Mouse (Mus musculus): ENCODE results near the gene Pde8b. TPM values are rescaled to one million over a fixed set of nuclear protein-coding genes. Genes with fewer than 3 reads are reported as not detected.
A peak's percentile ranks its signal among the peaks of the same experiment; 100 is the strongest.
"Not testable (repeated sequence)": the region's sequence is repeated elsewhere in the genome, so short reads cannot be mapped to it uniquely, and the experiment has no call there.

Pde8b gene
- polyA plus RNA-seq, 1 experiment from 2014 or later: 9.9 TPM

DNA sequence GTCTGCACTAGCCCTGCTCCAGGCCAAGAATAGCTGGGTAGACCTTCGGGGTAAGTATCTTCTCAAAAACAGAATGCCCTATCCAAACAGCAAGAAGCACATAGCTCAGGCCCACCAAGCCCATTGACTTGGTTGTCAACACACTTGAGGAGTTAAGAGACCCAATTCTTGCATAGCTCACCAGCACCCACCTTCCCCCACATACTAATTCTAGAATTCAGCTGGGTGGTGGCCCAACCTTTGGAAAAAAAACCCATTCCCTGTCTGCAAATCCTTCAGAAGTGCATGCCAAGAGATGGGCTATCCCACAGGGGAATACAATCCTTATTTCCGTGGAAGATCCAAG, 26.7 kb downstream of the Pde8b start:
- Histone ChIP-seq H3K27me3 (ENCODE audit: control insufficient read depth, insufficient read depth, low read length) (peaks cover 10% of the 10 kb centered on the region), H3K9me3 (ENCODE audit: control insufficient read depth, low read length) (no peaks in the 10 kb centered on the region), H3K4me3 (ENCODE audit: low read depth, low read length) (peak overlapping the region; percentile 73), H3K4me2 (ENCODE audit: low read depth, low read length) (peak overlapping the region; percentile 94), H3K27ac (ENCODE audit: low read depth, low read length) (no peak overlapping the region), H3K9ac (replicated peaks; ENCODE audit: low read depth, low read length) (no peak overlapping the region), H3K4me1 (ENCODE audit: control insufficient read depth, insufficient read depth, low read length) (0 out of 2 replicates have a peak, but pooled peaks cover 3% of the 10 kb centered on the region), H3K36me3 (ENCODE audit: control insufficient read depth, insufficient read depth, low read length) (no peaks in the 10 kb centered on the region)
- ATAC-seq (ENCODE audit: low read depth): no peak; the same call in 1 of the 2 replicates
- 42% methylated on average over 2 of the region's 2 CpGs for WGBS

DNA sequence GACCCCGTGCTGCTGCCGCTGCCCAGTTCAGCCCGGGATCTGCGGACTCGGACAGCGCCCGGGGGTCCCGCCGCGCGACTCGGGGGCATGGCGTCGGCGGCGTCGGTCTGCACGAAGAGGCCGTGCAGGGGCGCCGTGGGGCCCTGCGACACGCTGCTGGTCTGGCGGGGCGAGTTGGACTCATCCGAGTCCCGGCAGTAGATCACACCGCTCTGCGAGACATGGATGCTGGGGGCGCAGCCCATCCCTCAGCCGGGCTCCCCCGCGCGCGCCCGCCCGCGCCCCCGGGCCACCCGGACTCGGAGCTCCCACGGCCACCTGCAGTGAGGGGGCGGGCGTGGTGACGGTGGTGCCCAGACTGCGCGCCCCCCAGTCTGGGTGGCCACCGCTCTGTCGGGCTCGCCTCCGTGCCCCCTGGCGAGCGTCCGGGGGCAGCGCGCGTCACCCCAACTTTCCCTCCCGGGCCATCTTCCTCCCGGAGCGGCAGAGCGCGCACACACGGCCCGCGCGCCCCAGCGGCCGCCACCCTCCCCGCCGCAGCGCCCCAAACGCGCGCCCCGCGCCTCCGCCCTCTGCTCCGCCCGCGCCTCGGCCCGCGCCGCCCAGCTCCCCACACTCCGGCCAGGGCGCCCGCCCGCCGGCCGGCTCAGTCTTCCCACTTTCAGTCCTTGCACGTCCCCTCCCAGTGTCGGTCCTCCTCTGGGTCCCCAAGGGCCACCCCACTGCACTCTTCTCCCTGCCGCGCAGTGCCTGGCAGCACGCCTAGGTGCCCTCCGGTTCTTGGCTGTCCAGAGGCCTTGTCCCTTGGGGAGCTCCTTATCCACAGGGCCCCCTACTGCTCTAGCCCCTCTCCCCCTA, 27.3 kb downstream of the Pde8b start:
- H3K27ac ChIP-seq (ENCODE audit: low read depth, low read length): no peak overlapping the region; the same call in 1 of the 2 replicates
- peak; percentile 74 for ATAC-seq (ENCODE audit: low read depth)
- H3K27me3 ChIP-seq (ENCODE audit: control insufficient read depth, insufficient read depth, low read length): peaks cover 10% of the 10 kb centered on the region
- H3K4me3 ChIP-seq (ENCODE audit: low read depth, low read length): peak overlapping the region; percentile 73
- H3K4me1 ChIP-seq (ENCODE audit: control insufficient read depth, insufficient read depth, low read length): 0 out of 2 replicates have a peak, but pooled peaks cover 3% of the 10 kb centered on the region
- H3K4me2 ChIP-seq (ENCODE audit: low read depth, low read length): peak overlapping the region; percentile 94
- WGBS: 1% methylated on average over 66 of the region's 96 CpGs
- H3K9me3 ChIP-seq (ENCODE audit: control insufficient read depth, low read length): no peaks in the 10 kb centered on the region
- no peaks in the 10 kb centered on the region for H3K36me3 ChIP-seq (ENCODE audit: control insufficient read depth, insufficient read depth, low read length)
- peak overlapping the region; percentile 62 for H3K9ac ChIP-seq (replicated peaks; ENCODE audit: low read depth, low read length)

DNA sequence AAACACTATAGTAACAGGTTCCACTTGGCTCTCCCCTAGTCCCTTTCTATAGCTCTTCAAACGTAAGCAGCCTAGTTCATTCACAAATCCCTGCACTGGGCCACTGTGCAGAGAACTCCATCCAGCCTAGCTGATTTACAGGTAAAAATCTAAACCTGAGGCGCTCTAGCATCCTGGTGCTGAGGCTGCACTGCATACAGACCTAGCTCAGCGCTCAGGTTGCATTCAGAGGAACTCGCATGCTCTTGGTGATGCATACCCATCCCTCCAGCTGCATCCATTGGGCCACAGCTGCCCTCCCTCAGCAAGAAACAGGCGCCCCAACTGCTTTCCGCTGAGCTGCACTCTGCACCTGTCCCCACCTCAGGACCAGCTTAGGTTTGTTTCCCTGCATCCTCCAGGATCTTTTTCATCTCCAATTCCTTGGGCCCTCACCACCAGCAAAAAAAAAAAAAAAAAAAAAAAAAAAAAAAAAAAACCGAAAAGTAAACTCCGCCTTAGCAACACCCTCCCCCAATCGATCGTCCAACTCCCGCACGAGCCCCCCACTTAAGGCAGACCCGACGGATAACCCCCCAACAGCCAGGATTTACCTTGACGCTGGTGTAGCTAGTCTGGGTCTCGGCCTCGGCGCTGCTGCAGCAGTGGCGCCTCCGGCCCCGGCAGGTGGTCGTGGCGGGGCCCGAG, 28.1 kb downstream of the Pde8b start:
- H3K4me3 ChIP-seq (ENCODE audit: low read depth, low read length): peak overlapping the region; percentile 73
- H3K9ac ChIP-seq (replicated peaks; ENCODE audit: low read depth, low read length): peak overlapping the region; percentile 62
- ATAC-seq (ENCODE audit: low read depth): 0 out of 2 replicates have a peak, but pooled peaks have one; percentile 31
- H3K36me3 ChIP-seq (ENCODE audit: control insufficient read depth, insufficient read depth, low read length): no peaks in the 10 kb centered on the region
- WGBS: 2% methylated on average over 24 of the region's 24 CpGs
- H3K4me2 ChIP-seq (ENCODE audit: low read depth, low read length): peak overlapping the region; percentile 94
- 0 out of 2 replicates have a peak, but pooled peaks cover 3% of the 10 kb centered on the region for H3K4me1 ChIP-seq (ENCODE audit: control insufficient read depth, insufficient read depth, low read length)
- H3K27ac ChIP-seq (ENCODE audit: low read depth, low read length): no peak overlapping the region; the same call in 1 of the 2 replicates
- peaks cover 10% of the 10 kb centered on the region for H3K27me3 ChIP-seq (ENCODE audit: control insufficient read depth, insufficient read depth, low read length)
- no peaks in the 10 kb centered on the region for H3K9me3 ChIP-seq (ENCODE audit: control insufficient read depth, low read length)

DNA sequence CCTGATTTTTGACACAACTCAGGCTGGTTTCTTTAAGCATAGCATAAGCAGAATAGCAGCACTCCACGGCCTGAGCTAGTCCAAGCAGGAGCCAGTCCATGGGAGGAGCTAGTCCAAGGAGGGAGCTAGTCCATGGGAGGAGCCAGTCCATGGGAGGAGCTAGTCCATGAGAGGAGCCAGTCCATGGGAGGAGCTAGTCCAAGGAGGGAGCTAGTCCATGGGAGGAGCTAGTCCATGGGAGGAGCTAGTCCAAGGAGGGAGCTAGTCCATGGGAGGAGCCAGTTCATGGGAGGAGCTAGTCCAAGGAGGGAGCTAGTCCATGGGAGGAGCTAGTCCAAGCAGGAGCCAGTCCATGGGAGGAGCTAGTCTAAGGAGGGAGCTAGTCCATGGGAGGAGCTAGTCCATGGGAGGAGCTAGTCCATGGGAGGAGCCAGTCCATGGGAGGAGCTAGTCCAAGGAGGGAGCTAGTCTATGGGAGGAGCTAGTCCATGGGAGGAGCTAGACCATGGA, 34.4 kb downstream of the Pde8b start:
- not testable (repeated sequence) for H3K27me3 ChIP-seq (ENCODE audit: control insufficient read depth, insufficient read depth, low read length); H3K4me1 ChIP-seq (ENCODE audit: control insufficient read depth, insufficient read depth, low read length); ATAC-seq (ENCODE audit: low read depth); H3K9me3 ChIP-seq (ENCODE audit: control insufficient read depth, low read length); H3K36me3 ChIP-seq (ENCODE audit: control insufficient read depth, insufficient read depth, low read length); H3K9ac ChIP-seq (replicated peaks; ENCODE audit: low read depth, low read length); H3K27ac ChIP-seq (ENCODE audit: low read depth, low read length); H3K4me2 ChIP-seq (ENCODE audit: low read depth, low read length); H3K4me3 ChIP-seq (ENCODE audit: low read depth, low read length)
- 33% methylated on average over 1 of the region's 1 CpGs for WGBS

DNA sequence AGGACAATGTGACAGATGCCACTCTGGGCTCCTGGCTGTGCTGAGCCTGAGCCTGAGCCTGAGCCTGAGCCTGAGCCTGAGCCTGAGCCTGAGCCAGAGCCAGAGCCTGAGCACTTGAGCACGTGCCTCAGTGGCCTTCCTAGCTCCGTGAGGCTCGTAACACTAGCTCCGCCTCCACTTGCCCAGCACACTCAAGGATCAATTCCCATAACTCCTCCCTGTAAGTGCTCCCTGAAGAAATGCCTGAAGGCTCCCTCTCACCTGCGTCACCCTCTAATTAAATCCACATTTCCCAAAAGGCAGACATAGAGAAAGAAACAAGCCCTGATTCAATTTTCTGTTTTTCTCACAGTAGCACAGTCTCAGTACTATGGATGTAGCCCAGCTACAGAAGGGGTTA, 37.8 kb downstream of the Pde8b start:
- no peak overlapping the region for H3K9ac ChIP-seq (replicated peaks; ENCODE audit: low read depth, low read length)
- H3K27me3 ChIP-seq (ENCODE audit: control insufficient read depth, insufficient read depth, low read length): no peaks in the 10 kb centered on the region
- 51% methylated on average over 5 of the region's 5 CpGs for WGBS
- no peaks in the 10 kb centered on the region for H3K9me3 ChIP-seq (ENCODE audit: control insufficient read depth, low read length)
- no peak overlapping the region for H3K4me2 ChIP-seq (ENCODE audit: low read depth, low read length)
- no peak overlapping the region for H3K4me3 ChIP-seq (ENCODE audit: low read depth, low read length)
- no peak for ATAC-seq (ENCODE audit: low read depth)
- H3K4me1 ChIP-seq (ENCODE audit: control insufficient read depth, insufficient read depth, low read length): no peaks in the 10 kb centered on the region
- H3K36me3 ChIP-seq (ENCODE audit: control insufficient read depth, insufficient read depth, low read length): no peaks in the 10 kb centered on the region
- H3K27ac ChIP-seq (ENCODE audit: low read depth, low read length): no peak overlapping the region

DNA sequence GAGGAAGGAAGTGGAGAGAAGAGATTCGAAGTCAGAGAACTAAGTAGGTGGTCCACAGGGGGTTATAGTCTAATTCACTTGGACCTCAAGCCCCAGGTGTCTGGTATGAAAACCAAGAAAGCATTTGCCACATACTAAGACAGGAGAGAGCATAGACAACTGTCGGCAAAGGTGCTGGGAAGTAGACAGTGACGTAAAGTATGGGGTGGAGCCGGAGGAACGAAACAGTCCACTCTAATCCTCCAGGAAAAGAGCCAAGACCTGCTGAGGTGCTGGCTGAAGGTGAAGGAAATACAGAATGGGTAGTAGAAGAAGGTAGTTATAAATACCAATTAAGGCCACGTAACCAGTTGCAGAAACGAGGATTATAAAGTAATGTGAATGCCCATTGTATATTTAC, 42.8 kb downstream of the Pde8b start:
- not testable (repeated sequence) for H3K4me2 ChIP-seq (ENCODE audit: low read depth, low read length); H3K4me1 ChIP-seq (ENCODE audit: control insufficient read depth, insufficient read depth, low read length); H3K27ac ChIP-seq (ENCODE audit: low read depth, low read length); ATAC-seq (ENCODE audit: low read depth); H3K36me3 ChIP-seq (ENCODE audit: control insufficient read depth, insufficient read depth, low read length); H3K4me3 ChIP-seq (ENCODE audit: low read depth, low read length); H3K9me3 ChIP-seq (ENCODE audit: control insufficient read depth, low read length); H3K27me3 ChIP-seq (ENCODE audit: control insufficient read depth, insufficient read depth, low read length); H3K9ac ChIP-seq (replicated peaks; ENCODE audit: low read depth, low read length)
- 88% methylated on average over 7 of the region's 7 CpGs for WGBS

DNA sequence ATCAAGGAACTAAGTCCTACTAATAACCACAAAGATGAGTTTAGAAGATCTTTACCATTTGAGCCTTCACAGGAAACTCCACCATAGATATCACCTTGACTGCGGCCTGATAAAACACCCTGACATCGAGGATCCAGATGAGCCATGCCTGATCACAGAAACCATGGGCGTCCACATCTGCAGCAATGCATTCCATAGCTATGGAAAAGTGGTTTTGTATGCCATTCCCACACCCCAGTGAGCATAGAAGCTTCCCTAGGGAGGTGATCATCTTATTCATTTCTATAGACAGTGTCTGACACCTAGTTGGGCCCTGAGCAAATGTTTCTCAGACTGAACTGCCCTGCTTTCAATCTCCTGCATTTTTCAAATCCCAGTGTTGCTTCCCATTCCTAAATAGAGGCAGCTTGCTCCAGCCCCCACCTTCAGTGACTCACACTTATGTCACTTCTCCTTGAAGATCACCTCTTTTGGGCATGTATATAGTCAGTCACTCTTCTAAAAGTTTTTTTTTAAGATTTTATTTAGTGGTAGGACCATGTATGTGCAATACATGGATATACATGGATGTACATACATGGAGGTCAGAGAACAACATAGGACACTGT, 47.9 kb downstream of the Pde8b start:
- no peak overlapping the region for H3K27ac ChIP-seq (ENCODE audit: low read depth, low read length)
- WGBS: 90% methylated on average over 3 of the region's 3 CpGs
- H3K4me3 ChIP-seq (ENCODE audit: low read depth, low read length): no peak overlapping the region
- H3K9me3 ChIP-seq (ENCODE audit: control insufficient read depth, low read length): no peaks in the 10 kb centered on the region
- no peaks in the 10 kb centered on the region for H3K36me3 ChIP-seq (ENCODE audit: control insufficient read depth, insufficient read depth, low read length)
- no peaks in the 10 kb centered on the region for H3K27me3 ChIP-seq (ENCODE audit: control insufficient read depth, insufficient read depth, low read length)
- no peaks in the 10 kb centered on the region for H3K4me1 ChIP-seq (ENCODE audit: control insufficient read depth, insufficient read depth, low read length)
- no peak overlapping the region for H3K9ac ChIP-seq (replicated peaks; ENCODE audit: low read depth, low read length)
- no peak overlapping the region for H3K4me2 ChIP-seq (ENCODE audit: low read depth, low read length)
- no peak for ATAC-seq (ENCODE audit: low read depth)

DNA sequence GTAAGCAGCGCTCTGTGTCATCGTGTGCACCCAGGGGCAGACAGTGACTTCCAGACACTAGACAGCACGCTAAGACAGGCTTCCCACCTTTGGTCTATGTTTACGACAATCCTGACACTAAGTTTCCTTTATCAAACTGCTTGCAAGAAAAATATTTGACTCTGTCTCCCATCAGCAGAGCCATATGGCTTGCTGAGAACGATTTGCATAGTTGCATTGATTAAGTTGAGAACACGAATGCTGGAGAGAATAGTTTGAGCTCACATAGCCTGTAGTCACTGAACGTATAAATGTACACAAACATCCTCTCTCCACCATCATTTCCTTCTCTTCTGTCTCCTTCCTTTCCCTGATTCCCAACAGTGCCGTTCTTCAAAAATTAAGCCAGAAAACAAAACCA, 49.3 kb downstream of the Pde8b start:
- Histone ChIP-seq H3K27ac (ENCODE audit: low read depth, low read length) (no peak overlapping the region), H3K4me2 (ENCODE audit: low read depth, low read length) (no peak overlapping the region), H3K4me3 (ENCODE audit: low read depth, low read length) (no peak overlapping the region), H3K27me3 (ENCODE audit: control insufficient read depth, insufficient read depth, low read length) (no peaks in the 10 kb centered on the region), H3K9ac (replicated peaks; ENCODE audit: low read depth, low read length) (no peak overlapping the region), H3K36me3 (ENCODE audit: control insufficient read depth, insufficient read depth, low read length) (no peaks in the 10 kb centered on the region), H3K9me3 (ENCODE audit: control insufficient read depth, low read length) (no peaks in the 10 kb centered on the region), H3K4me1 (ENCODE audit: control insufficient read depth, insufficient read depth, low read length) (no peaks in the 10 kb centered on the region)
- WGBS: 83% methylated on average over 8 of the region's 8 CpGs
- ATAC-seq (ENCODE audit: low read depth): no peak

DNA sequence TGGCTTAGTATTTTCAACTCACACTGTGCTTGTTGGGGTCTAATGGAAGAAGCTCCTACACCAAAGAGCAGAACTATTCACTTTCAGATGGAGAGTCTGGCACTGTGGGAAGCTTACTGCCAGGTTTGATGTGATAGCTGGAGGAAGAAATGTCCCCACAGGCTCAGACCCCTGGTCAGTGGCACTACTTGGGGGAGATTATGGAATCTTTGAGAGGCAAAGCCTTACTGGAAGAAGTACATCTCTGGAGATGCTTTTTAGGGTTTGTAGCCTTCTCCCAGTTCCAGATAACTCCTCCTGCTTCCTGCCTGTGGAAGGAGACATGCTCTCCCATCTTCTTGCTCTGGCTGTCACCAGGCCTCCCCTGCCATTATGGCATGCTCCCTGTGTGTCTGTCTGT, 50.1 kb downstream of the Pde8b start:
- H3K4me2 ChIP-seq (ENCODE audit: low read depth, low read length): no peak overlapping the region
- H3K4me3 ChIP-seq (ENCODE audit: low read depth, low read length): no peak overlapping the region
- no peaks in the 10 kb centered on the region for H3K36me3 ChIP-seq (ENCODE audit: control insufficient read depth, insufficient read depth, low read length)
- H3K9ac ChIP-seq (replicated peaks; ENCODE audit: low read depth, low read length): no peak overlapping the region
- ATAC-seq (ENCODE audit: low read depth): no peak
- H3K27ac ChIP-seq (ENCODE audit: low read depth, low read length): no peak overlapping the region
- H3K4me1 ChIP-seq (ENCODE audit: control insufficient read depth, insufficient read depth, low read length): no peaks in the 10 kb centered on the region
- no peaks in the 10 kb centered on the region for H3K27me3 ChIP-seq (ENCODE audit: control insufficient read depth, insufficient read depth, low read length)
- no peaks in the 10 kb centered on the region for H3K9me3 ChIP-seq (ENCODE audit: control insufficient read depth, low read length)
